Mouse (Mus musculus): Measurements from ENCODE around the gene Ascl1. TPM values are rescaled to one million over a fixed set of nuclear protein-coding genes. Genes with fewer than 3 reads are reported as not detected.

Gene Ascl1
- polyA plus RNA-seq (2012; rRNA removed) = not detected in 2 replicates

- TF ChIP-seq POLR2A (IDR thresholded peaks at IDR 0.05; ENCODE audit: low read depth, low read length) (no peak), CTCF (IDR thresholded peaks at IDR 0.05; ENCODE audit: extremely low read depth, insufficient read depth, insufficient read length, insufficient replicate concordance) (no peak)
- no peaks in the 10 kb centered on the region for H3K4me1 ChIP-seq (ENCODE audit: control insufficient read depth, insufficient read depth, insufficient read length)
- no peak within 1 kb of the TSS for H3K27ac ChIP-seq (ENCODE audit: insufficient read depth, low read length)
- 1% methylated on average over 33 of the region's 34 CpGs for WGBS
- H3K4me3 ChIP-seq (ENCODE audit: extremely low read depth, insufficient read depth, insufficient read length) = no peak within 1 kb of the TSS
- H3K36me3 ChIP-seq (ENCODE audit: control insufficient read depth, insufficient read depth, low read length) = no peaks in the 10 kb centered on the region
- peaks cover 10% of the 10 kb centered on the region for H3K27me3 ChIP-seq (ENCODE audit: control insufficient read depth, insufficient read depth, low read length)
- no peak for DNase-seq (ENCODE audit: low read depth in 1 of 2, low spot score in 2 of 2)
Measured at GRCm38 (mm10) chr10:87493576-87493975, at the start of gene Ascl1. Ascl1 (minus strand) TSS chr10:87493660.

GRCm38 (mm10) chr10:87534172-87534571, 40.7 kb upstream of the Ascl1 start:
- 76% methylated on average over 1 of the region's 1 CpGs for WGBS
- no peaks in the 10 kb centered on the region for H3K36me3 ChIP-seq (ENCODE audit: control insufficient read depth, insufficient read depth, low read length)
- DNase-seq (ENCODE audit: low read depth in 1 of 2, low spot score in 2 of 2) = no peak
- no peak overlapping the region for H3K4me3 ChIP-seq (ENCODE audit: extremely low read depth, insufficient read depth, insufficient read length)
- H3K27me3 ChIP-seq (ENCODE audit: control insufficient read depth, insufficient read depth, low read length) = no peaks in the 10 kb centered on the region
- H3K27ac ChIP-seq (ENCODE audit: insufficient read depth, low read length) = no peak overlapping the region
- TF ChIP-seq CTCF (IDR thresholded peaks at IDR 0.05; ENCODE audit: extremely low read depth, insufficient read depth, insufficient read length, insufficient replicate concordance) = no peak
- H3K4me1 ChIP-seq (ENCODE audit: control insufficient read depth, insufficient read depth, insufficient read length) = no peaks in the 10 kb centered on the region

GRCm38 (mm10) chr10:87521646-87522045, 28.2 kb upstream of the Ascl1 start, which contains the start of gene Pah:
Pah (plus strand) TSS chr10:87521795.
- no peak for DNase-seq (ENCODE audit: low read depth in 1 of 2, low spot score in 2 of 2)
- no peaks in the 10 kb centered on the region for H3K27me3 ChIP-seq (ENCODE audit: control insufficient read depth, insufficient read depth, low read length)
- no peak within 1 kb of the TSS for H3K27ac ChIP-seq (ENCODE audit: insufficient read depth, low read length)
- 84% methylated on average over 5 of the region's 5 CpGs for WGBS
- H3K36me3 ChIP-seq (ENCODE audit: control insufficient read depth, insufficient read depth, low read length) = no peaks in the 10 kb centered on the region
- no peak for TF ChIP-seq CTCF (IDR thresholded peaks at IDR 0.05; ENCODE audit: extremely low read depth, insufficient read depth, insufficient read length, insufficient replicate concordance)
- TF ChIP-seq POLR2A (IDR thresholded peaks at IDR 0.05; ENCODE audit: low read depth, low read length) = no peak
- no peak within 1 kb of the TSS for H3K4me3 ChIP-seq (ENCODE audit: extremely low read depth, insufficient read depth, insufficient read length)
- H3K4me1 ChIP-seq (ENCODE audit: control insufficient read depth, insufficient read depth, insufficient read length) = no peaks in the 10 kb centered on the region

GRCm38 (mm10) chr10:87520401-87521116, 27.1 kb upstream of the Ascl1 start:
- no peak overlapping the region for H3K27ac ChIP-seq (ENCODE audit: insufficient read depth, low read length)
- DNase-seq (ENCODE audit: low read depth in 1 of 2, low spot score in 2 of 2) = no peak
- no peak overlapping the region for H3K4me3 ChIP-seq (ENCODE audit: extremely low read depth, insufficient read depth, insufficient read length)
- WGBS = 61% methylated on average over 4 of the region's 4 CpGs
- no peaks in the 10 kb centered on the region for H3K27me3 ChIP-seq (ENCODE audit: control insufficient read depth, insufficient read depth, low read length)
- TF ChIP-seq CTCF (IDR thresholded peaks at IDR 0.05; ENCODE audit: extremely low read depth, insufficient read depth, insufficient read length, insufficient replicate concordance) (no peak), POLR2A (IDR thresholded peaks at IDR 0.05; ENCODE audit: low read depth, low read length) (no peak)
- no peaks in the 10 kb centered on the region for H3K4me1 ChIP-seq (ENCODE audit: control insufficient read depth, insufficient read depth, insufficient read length)
- H3K36me3 ChIP-seq (ENCODE audit: control insufficient read depth, insufficient read depth, low read length) = no peaks in the 10 kb centered on the region

GRCm38 (mm10) chr10:87518585-87518984, 25.1 kb upstream of the Ascl1 start:
- Histone ChIP-seq H3K4me1 (ENCODE audit: control insufficient read depth, insufficient read depth, insufficient read length) (no peaks in the 10 kb centered on the region), H3K27me3 (ENCODE audit: control insufficient read depth, insufficient read depth, low read length) (no peaks in the 10 kb centered on the region), H3K4me3 (ENCODE audit: extremely low read depth, insufficient read depth, insufficient read length) (no peak overlapping the region), H3K27ac (ENCODE audit: insufficient read depth, low read length) (no peak overlapping the region), H3K36me3 (ENCODE audit: control insufficient read depth, insufficient read depth, low read length) (no peaks in the 10 kb centered on the region)
- no peak for TF ChIP-seq CTCF (IDR thresholded peaks at IDR 0.05; ENCODE audit: extremely low read depth, insufficient read depth, insufficient read length, insufficient replicate concordance)
- no peak for TF ChIP-seq POLR2A (IDR thresholded peaks at IDR 0.05; ENCODE audit: low read depth, low read length)
- no peak for DNase-seq (ENCODE audit: low read depth in 1 of 2, low spot score in 2 of 2)
- 87% methylated on average over 2 of the region's 2 CpGs for WGBS

- Histone ChIP-seq H3K27ac (ENCODE audit: insufficient read depth, low read length) (no peak overlapping the region), H3K4me3 (ENCODE audit: extremely low read depth, insufficient read depth, insufficient read length) (no peak overlapping the region), H3K27me3 (ENCODE audit: control insufficient read depth, insufficient read depth, low read length) (no peaks in the 10 kb centered on the region), H3K36me3 (ENCODE audit: control insufficient read depth, insufficient read depth, low read length) (no peaks in the 10 kb centered on the region), H3K4me1 (ENCODE audit: control insufficient read depth, insufficient read depth, insufficient read length) (no peaks in the 10 kb centered on the region)
- TF ChIP-seq POLR2A (IDR thresholded peaks at IDR 0.05; ENCODE audit: low read depth, low read length) (no peak), CTCF (IDR thresholded peaks at IDR 0.05; ENCODE audit: extremely low read depth, insufficient read depth, insufficient read length, insufficient replicate concordance) (no peak)
- no peak for DNase-seq (ENCODE audit: low read depth in 1 of 2, low spot score in 2 of 2)
Measured at GRCm38 (mm10) chr10:87513052-87513451, 19.6 kb upstream of the Ascl1 start.

- TF ChIP-seq CTCF (IDR thresholded peaks at IDR 0.05; ENCODE audit: extremely low read depth, insufficient read depth, insufficient read length, insufficient replicate concordance) (no peak), POLR2A (IDR thresholded peaks at IDR 0.05; ENCODE audit: low read depth, low read length) (no peak)
- DNase-seq (ENCODE audit: low read depth in 1 of 2, low spot score in 2 of 2) = no peak
- Histone ChIP-seq H3K27ac (ENCODE audit: insufficient read depth, low read length) (no peak overlapping the region), H3K27me3 (ENCODE audit: control insufficient read depth, insufficient read depth, low read length) (no peaks in the 10 kb centered on the region), H3K4me1 (ENCODE audit: control insufficient read depth, insufficient read depth, insufficient read length) (no peaks in the 10 kb centered on the region), H3K36me3 (ENCODE audit: control insufficient read depth, insufficient read depth, low read length) (no peaks in the 10 kb centered on the region), H3K4me3 (ENCODE audit: extremely low read depth, insufficient read depth, insufficient read length) (no peak overlapping the region)
- WGBS = 91% methylated on average over 4 of the region's 4 CpGs
Measured at GRCm38 (mm10) chr10:87508581-87508980, 15.1 kb upstream of the Ascl1 start.

Measured in spleen, adult 2 months (tissue).